Mouse (Mus musculus) E14TG2a.4 (cell line): ENCODE measurements around the gene Plcg2.

Source experiments
- H3K27me3 ChIP-seq: 2 replicates; pipeline ENCODE4 v1.6.1; 2014; ENCODE audit warnings: low read length, control low read depth; ENCODE audit not compliant: insufficient read depth
- H3K36me3 ChIP-seq: 2 replicates; pipeline ENCODE4 v1.6.1; 2014; ENCODE audit warnings: low read length, control low read depth; ENCODE audit not compliant: insufficient read depth
- H3K4me1 ChIP-seq: replicated peaks from 2 replicates; pipeline ENCODE4 v1.6.1; 2014; ENCODE audit warnings: low read depth, low read length, control low read depth
- H3K4me3 ChIP-seq: replicated peaks from 2 replicates; pipeline ENCODE4 v1.5.1; 2014; ENCODE audit warnings: mild to moderate bottlenecking, low read length
- H3K9me3 ChIP-seq: 2 replicates; pipeline ENCODE4 v1.6.1; 2014; ENCODE audit warnings: low read length, control low read depth
- CTCF ChIP-seq: conservative IDR thresholded peaks from 2 replicates; pipeline ENCODE4 v1.5.1; 2014; ENCODE audit warnings: low read length
- NANOG ChIP-seq: IDR thresholded peaks from 2 replicates; pipeline ENCODE4 v1.6.1; 2014; ENCODE audit warnings: borderline replicate concordance, low read length, mixed read lengths
- POU5F1 ChIP-seq: IDR thresholded peaks from 2 replicates; pipeline ENCODE4 v1.6.1; 2014; ENCODE audit warnings: low read length, borderline replicate concordance

Gene Plcg2

DNA sequence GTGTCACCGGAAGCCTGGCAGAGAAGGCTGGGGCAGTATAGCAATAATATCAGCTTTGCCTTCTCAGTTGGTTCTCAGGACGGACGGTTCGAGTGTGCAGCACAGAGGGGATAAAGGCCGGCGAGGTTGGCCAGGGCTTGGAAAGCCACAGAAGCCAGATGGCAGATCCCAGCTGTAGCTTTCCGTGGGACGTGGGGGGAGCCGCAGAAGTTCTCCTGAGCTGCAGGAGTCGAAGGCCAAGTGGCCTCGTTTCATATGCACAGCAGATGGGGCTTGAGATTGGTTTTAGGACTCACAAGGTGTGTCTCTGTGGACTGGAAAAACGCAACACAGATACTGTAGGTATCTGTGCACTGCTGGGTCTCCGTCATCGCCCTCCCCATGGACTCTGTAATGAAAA, 106.6 kb downstream of the Plcg2 start:
- H3K4me3 ChIP-seq = no peak overlapping the region
- no peak for TF ChIP-seq NANOG
- no peak for TF ChIP-seq CTCF
- TF ChIP-seq POU5F1 = no peak
- H3K4me1 ChIP-seq = peaks cover 26% of the 10 kb centered on the region

DNA sequence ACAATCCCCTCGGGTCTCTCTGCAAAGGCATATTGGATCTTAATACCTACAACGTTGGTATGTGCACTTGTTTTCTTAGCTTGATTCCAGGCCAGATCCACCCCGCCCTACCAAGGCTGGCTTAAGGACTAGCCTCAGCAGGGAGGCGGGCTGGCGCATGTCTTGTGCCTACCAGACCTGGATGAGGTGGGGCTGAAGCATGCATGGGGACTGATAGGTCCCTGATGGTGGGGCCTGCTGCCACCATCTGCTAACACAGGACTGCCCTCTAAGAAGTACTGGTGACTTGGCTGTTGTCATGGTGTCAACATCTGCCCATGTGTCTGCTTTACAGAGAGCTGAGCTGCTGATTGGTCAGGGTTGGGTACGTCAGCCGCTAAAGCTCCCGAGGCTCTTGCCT, 107.1 kb downstream of the Plcg2 start:
- H3K4me1 ChIP-seq = peaks cover 26% of the 10 kb centered on the region
- H3K4me3 ChIP-seq = no peak overlapping the region
- TF ChIP-seq NANOG (no peak), CTCF (no peak), POU5F1 (no peak)
- H3K27me3 ChIP-seq = no peaks in the 10 kb centered on the region
- H3K9me3 ChIP-seq = peaks cover 7% of the 10 kb centered on the region; the same call in 1 of the 2 replicates
- peaks cover 28% of the 10 kb centered on the region for H3K36me3 ChIP-seq

More for the DNA sequence above, 106.6 kb downstream of the Plcg2 start:
- H3K27me3 ChIP-seq = no peaks in the 10 kb centered on the region
- H3K9me3 ChIP-seq = peaks cover 7% of the 10 kb centered on the region; the same call in 1 of the 2 replicates
- peaks cover 26% of the 10 kb centered on the region for H3K36me3 ChIP-seq

DNA sequence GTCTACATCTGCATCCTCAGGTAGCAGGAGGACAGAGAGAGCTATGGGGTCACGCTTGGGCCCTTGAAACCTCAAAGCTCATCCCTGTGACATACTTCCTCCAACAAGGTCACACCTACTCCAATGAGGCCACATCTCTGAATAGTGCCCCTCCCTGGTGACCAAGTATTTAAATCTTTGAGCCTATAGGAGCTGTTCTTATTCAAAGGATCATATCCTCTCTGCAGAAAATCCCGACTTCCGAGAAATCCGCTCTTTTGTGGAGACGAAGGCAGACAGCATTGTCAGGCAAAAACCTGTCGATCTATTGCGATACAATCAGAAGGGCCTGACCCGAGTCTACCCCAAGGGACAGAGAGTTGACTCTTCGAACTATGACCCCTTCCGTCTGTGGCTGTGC, 112.4 kb downstream of the Plcg2 start:
- H3K4me1 ChIP-seq = peaks cover 14% of the 10 kb centered on the region
- H3K9me3 ChIP-seq = peaks cover 10% of the 10 kb centered on the region
- peaks cover 52% of the 10 kb centered on the region for H3K36me3 ChIP-seq
- H3K27me3 ChIP-seq = no peaks in the 10 kb centered on the region
- TF ChIP-seq CTCF (no peak), POU5F1 (no peak), NANOG (no peak)
- H3K4me3 ChIP-seq = no peak overlapping the region

DNA sequence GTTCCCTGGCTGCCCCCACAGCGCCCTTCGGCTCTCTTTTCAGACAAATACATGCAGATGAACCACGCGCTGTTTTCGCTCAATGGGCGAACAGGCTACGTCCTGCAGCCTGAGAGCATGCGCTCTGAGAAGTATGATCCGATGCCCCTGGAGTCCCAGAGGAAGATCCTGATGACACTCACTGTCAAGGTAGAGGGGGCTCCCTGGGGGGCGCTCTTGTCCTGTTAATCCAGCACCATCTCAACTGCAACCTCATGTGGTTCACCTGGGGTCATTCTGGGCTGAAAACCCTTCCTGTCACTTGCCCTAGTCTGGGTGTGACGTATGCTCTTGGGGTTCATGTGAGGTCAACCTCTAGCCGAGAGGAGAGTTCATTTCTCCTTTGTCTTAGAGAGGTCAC, 114.8 kb downstream of the Plcg2 start:
- Histone ChIP-seq H3K27me3 (no peaks in the 10 kb centered on the region), H3K4me1 (peaks cover 10% of the 10 kb centered on the region), H3K36me3 (peaks cover 66% of the 10 kb centered on the region), H3K4me3 (no peak overlapping the region), H3K9me3 (peaks cover 18% of the 10 kb centered on the region)
- TF ChIP-seq POU5F1 (no peak), CTCF (no peak), NANOG (no peak)

DNA sequence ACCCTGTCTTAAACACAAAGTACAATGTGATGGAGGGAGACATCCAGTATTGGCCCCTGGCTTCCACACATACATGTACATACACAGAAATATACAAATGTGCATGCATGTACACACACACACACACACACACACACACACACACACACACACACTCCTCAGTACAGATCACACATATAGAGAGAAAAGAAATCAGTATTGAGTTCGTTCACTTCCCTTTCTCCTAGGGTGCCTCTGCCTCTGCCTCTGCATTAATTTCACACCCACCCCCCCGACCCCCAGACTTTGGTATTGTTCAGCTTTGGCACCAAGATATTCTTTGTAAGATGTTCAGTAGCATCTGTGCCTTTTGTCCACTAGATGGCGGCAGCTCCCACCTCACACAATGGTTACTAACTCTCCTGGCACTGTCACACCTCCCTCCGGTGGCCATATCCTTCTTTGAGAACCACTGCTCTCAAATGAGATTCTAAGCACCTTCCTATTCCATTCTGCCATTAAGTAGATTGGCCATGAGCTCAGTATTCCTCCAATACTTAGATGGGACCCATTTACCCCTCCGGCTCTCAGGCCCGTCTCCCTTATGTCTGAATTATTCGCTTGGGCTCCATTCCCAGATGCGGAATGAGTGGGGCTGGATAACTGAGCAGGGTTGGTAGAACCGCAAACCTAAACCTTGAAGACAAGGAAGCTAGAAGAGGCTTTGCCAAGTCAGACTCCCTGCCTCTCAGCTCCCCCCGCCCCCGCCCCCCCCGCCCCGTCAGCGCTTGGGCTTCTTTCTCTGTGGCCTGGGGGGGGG, 128.1 kb downstream of the Plcg2 start:
- peaks cover 10% of the 10 kb centered on the region for H3K36me3 ChIP-seq
- H3K27me3 ChIP-seq = peaks cover 10% of the 10 kb centered on the region; the same call in 1 of the 2 replicates
- no peaks in the 10 kb centered on the region for H3K9me3 ChIP-seq
- peaks cover 8% of the 10 kb centered on the region for H3K4me1 ChIP-seq
- TF ChIP-seq CTCF = peak; percentile 58
- TF ChIP-seq POU5F1 = no peak
- TF ChIP-seq NANOG = no peak
- H3K4me3 ChIP-seq = no peak overlapping the region

DNA sequence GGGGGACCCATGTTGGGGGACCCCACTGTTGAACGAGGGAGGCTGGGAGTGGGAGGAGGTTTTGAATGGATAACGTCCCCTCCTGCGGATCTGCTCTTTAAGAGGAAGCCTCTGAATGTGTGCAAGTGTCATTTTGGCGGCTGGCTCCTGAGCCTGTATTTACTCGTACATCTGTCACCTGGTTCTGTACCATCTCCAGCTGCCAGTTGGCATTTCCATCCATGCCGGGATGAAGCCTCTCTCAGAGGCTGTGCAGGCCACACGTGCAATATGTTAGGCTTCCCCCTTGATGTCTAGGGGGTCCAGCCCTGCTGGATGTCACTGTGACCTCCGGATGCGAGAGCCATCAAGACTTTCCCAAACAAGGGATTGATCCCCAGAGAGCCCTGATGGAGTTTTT, 129.0 kb downstream of the Plcg2 start:
- Histone ChIP-seq H3K27me3 (peaks cover 10% of the 10 kb centered on the region; the same call in 1 of the 2 replicates), H3K4me1 (peaks cover 8% of the 10 kb centered on the region)

DNA sequence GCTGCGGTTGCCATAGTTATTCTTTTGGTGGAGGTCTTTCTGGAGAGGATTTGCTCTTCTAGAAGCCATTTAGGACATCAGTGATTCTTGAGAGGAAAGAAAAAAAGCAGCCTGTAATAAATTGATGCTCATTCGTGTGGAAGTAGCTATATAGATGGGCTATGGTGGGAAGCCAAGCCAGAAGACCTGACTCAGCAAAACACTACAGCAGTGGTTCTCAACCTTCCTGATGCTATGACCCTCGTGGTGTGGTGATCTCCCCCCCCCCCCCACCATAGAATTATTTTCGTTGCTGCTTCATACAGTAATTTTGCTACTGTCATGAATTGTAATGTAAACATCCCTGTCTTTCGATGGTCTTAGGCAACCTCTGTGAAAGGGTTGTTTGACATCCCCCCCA, 134.4 kb downstream of the Plcg2 start:
- no peak for TF ChIP-seq POU5F1
- no peak for TF ChIP-seq CTCF
- no peak for TF ChIP-seq NANOG
- Histone ChIP-seq H3K9me3 (no peaks in the 10 kb centered on the region), H3K27me3 (peaks cover 7% of the 10 kb centered on the region; the same call in 1 of the 2 replicates), H3K36me3 (no peaks in the 10 kb centered on the region), H3K4me3 (no peak overlapping the region), H3K4me1 (peaks cover 21% of the 10 kb centered on the region)

More for the DNA sequence above, 129.0 kb downstream of the Plcg2 start:
- H3K36me3 ChIP-seq = peaks cover 4% of the 10 kb centered on the region; the same call in 1 of the 2 replicates
- H3K4me3 ChIP-seq = no peak overlapping the region
- TF ChIP-seq CTCF (no peak), POU5F1 (no peak), NANOG (no peak)
- no peaks in the 10 kb centered on the region for H3K9me3 ChIP-seq

DNA sequence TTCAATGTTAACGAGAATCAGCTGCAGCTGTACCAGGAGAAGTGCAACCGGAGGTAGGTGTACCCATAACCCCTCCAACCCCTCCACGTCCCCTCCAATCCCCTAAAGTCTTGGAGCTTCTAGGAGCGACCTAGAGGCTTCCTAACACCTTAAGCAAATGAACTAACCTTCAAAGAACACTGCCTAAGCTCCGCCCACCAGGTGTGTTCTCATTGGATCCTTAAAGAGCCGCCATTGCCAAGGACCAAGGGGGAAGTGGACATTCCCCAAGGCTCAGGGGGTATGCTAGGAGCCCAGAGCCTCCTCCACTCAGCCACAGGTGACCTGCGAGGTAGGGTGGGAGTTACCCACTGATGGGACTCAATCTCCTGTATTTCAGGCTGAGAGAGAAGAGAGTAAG, 136.3 kb downstream of the Plcg2 start:
- peak overlapping the region; percentile 51; the same call in 1 of the 2 replicates for H3K4me3 ChIP-seq
- no peaks in the 10 kb centered on the region for H3K27me3 ChIP-seq
- peaks cover 21% of the 10 kb centered on the region for H3K4me1 ChIP-seq
- no peaks in the 10 kb centered on the region for H3K9me3 ChIP-seq
- TF ChIP-seq NANOG (no peak), CTCF (no peak), POU5F1 (no peak)
- no peaks in the 10 kb centered on the region for H3K36me3 ChIP-seq
